Mouse (Mus musculus): ENCODE results near the gene Top3b. TPM values are rescaled to one million over a fixed set of nuclear protein-coding genes. Genes with fewer than 3 reads are reported as not detected.

Top3b gene
- total and polyA plus RNA-seq, 2 experiments from 2014 or later: 60.1 to 60.9 TPM

GRCm38 (mm10) chr16:16888341-16888740, 17.8 kb downstream of the Top3b start:
- no peaks in the 10 kb centered on the region for H3K4me1 ChIP-seq (ENCODE audit: insufficient read depth, low read length)
- peaks cover 94% of the 10 kb centered on the region for H3K36me3 ChIP-seq (ENCODE audit: insufficient read depth, low read length)
- no peak for DNase-seq (ENCODE audit: low spot score)
- no peak overlapping the region for H3K4me2 ChIP-seq (ENCODE audit: low read depth, low read length, poor library complexity, severe bottlenecking)
- TF ChIP-seq CTCF (IDR thresholded peaks at IDR 0.05): no peak
- no peaks in the 10 kb centered on the region for H3K9me3 ChIP-seq (ENCODE audit: low read length)
- no peak for ATAC-seq (ENCODE audit: low FRiP score)
- WGBS: 100% methylated on average over 1 of the region's 1 CpGs
- no peaks in the 10 kb centered on the region for H3K27me3 ChIP-seq (ENCODE audit: insufficient read depth, low read length)
- H3K27ac ChIP-seq (ENCODE audit: low read depth, low read length): no peak overlapping the region
- no peak overlapping the region for H3K4me3 ChIP-seq (ENCODE audit: low read depth, low read length)
- H3K9ac ChIP-seq (replicated peaks; ENCODE audit: low read length, poor library complexity, severe bottlenecking): no peak overlapping the region

GRCm38 (mm10) chr16:16892366-16892765, 21.8 kb downstream of the Top3b start:
- Histone ChIP-seq H3K4me1 (ENCODE audit: insufficient read depth, low read length) (no peaks in the 10 kb centered on the region), H3K9me3 (ENCODE audit: low read length) (no peaks in the 10 kb centered on the region), H3K36me3 (ENCODE audit: insufficient read depth, low read length) (peaks cover 56% of the 10 kb centered on the region), H3K4me3 (ENCODE audit: low read depth, low read length) (no peak overlapping the region), H3K9ac (replicated peaks; ENCODE audit: low read length, poor library complexity, severe bottlenecking) (no peak overlapping the region), H3K27me3 (ENCODE audit: insufficient read depth, low read length) (no peaks in the 10 kb centered on the region), H3K4me2 (ENCODE audit: low read depth, low read length, poor library complexity, severe bottlenecking) (no peak overlapping the region), H3K27ac (ENCODE audit: low read depth, low read length) (no peak overlapping the region)
- no peak for ATAC-seq (ENCODE audit: low FRiP score)
- no peak for DNase-seq (ENCODE audit: low spot score)
- no peak for TF ChIP-seq CTCF (IDR thresholded peaks at IDR 0.05)
- WGBS: 91% methylated on average over 7 of the region's 7 CpGs

GRCm38 (mm10) chr16:16896015-16896381, 25.5 kb downstream of the Top3b start:
- H3K4me1 ChIP-seq (ENCODE audit: insufficient read depth, low read length): peaks cover 7% of the 10 kb centered on the region; the same call in 1 of the 2 replicates
- TF ChIP-seq CTCF (IDR thresholded peaks at IDR 0.05): no peak
- 0 out of 2 replicates have a peak overlapping the region, but pooled peaks have one; percentile 85 for H3K4me2 ChIP-seq (ENCODE audit: low read depth, low read length, poor library complexity, severe bottlenecking)
- ATAC-seq (ENCODE audit: low FRiP score) (peak; percentile 62), DNase-seq (ENCODE audit: low spot score) (no peak)
- H3K4me3 ChIP-seq (ENCODE audit: low read depth, low read length): peak overlapping the region; percentile 62; the same call in 1 of the 2 replicates
- H3K27ac ChIP-seq (ENCODE audit: low read depth, low read length): peak overlapping the region; percentile 64
- no peaks in the 10 kb centered on the region for H3K9me3 ChIP-seq (ENCODE audit: low read length)
- 0 out of 2 replicates have a peak overlapping the region, but pooled peaks have one; percentile 79 for H3K9ac ChIP-seq (replicated peaks; ENCODE audit: low read length, poor library complexity, severe bottlenecking)
- H3K27me3 ChIP-seq (ENCODE audit: insufficient read depth, low read length): no peaks in the 10 kb centered on the region
- peaks cover 19% of the 10 kb centered on the region; the same call in 1 of the 2 replicates for H3K36me3 ChIP-seq (ENCODE audit: insufficient read depth, low read length)
- WGBS: 17% methylated on average over 4 of the region's 4 CpGs

- H3K27me3 ChIP-seq (ENCODE audit: insufficient read depth, low read length): no peaks in the 10 kb centered on the region
- H3K9me3 ChIP-seq (ENCODE audit: low read length): no peaks in the 10 kb centered on the region
- peak within 1 kb of the TSS; percentile 85 for H3K4me2 ChIP-seq (ENCODE audit: low read depth, low read length, poor library complexity, severe bottlenecking)
- ATAC-seq (ENCODE audit: low FRiP score): peak; percentile 94
- peak; percentile 99 for TF ChIP-seq CTCF (IDR thresholded peaks at IDR 0.05)
- H3K9ac ChIP-seq (replicated peaks; ENCODE audit: low read length, poor library complexity, severe bottlenecking): peak within 1 kb of the TSS; percentile 79
- H3K36me3 ChIP-seq (ENCODE audit: insufficient read depth, low read length): peaks cover 14% of the 10 kb centered on the region; the same call in 1 of the 2 replicates
- peak within 1 kb of the TSS; percentile 64 for H3K27ac ChIP-seq (ENCODE audit: low read depth, low read length)
- WGBS: under 1% methylated on average over 29 of the region's 29 CpGs
- peak; percentile 93 for DNase-seq (ENCODE audit: low spot score)
- H3K4me1 ChIP-seq (ENCODE audit: insufficient read depth, low read length): peaks cover 7% of the 10 kb centered on the region; the same call in 1 of the 2 replicates
- H3K4me3 ChIP-seq (ENCODE audit: low read depth, low read length): peak within 1 kb of the TSS; percentile 62
Measured at GRCm38 (mm10) chr16:16896382-16897055, 26.0 kb downstream of the Top3b start, which contains the start of gene Ppm1f. TSS of gene Ppm1f (plus strand) at chr16:16896469.

GRCm38 (mm10) chr16:16897056-16897584, 26.6 kb downstream of the Top3b start:
- H3K27me3 ChIP-seq (ENCODE audit: insufficient read depth, low read length): no peaks in the 10 kb centered on the region
- peak overlapping the region; percentile 79 for H3K9ac ChIP-seq (replicated peaks; ENCODE audit: low read length, poor library complexity, severe bottlenecking)
- 19% methylated on average over 10 of the region's 10 CpGs for WGBS
- no peaks in the 10 kb centered on the region for H3K9me3 ChIP-seq (ENCODE audit: low read length)
- TF ChIP-seq CTCF (IDR thresholded peaks at IDR 0.05): no peak
- ATAC-seq (ENCODE audit: low FRiP score): peak; percentile 24; the same call in 1 of the 2 replicates
- peak overlapping the region; percentile 85 for H3K4me2 ChIP-seq (ENCODE audit: low read depth, low read length, poor library complexity, severe bottlenecking)
- peak overlapping the region; percentile 64 for H3K27ac ChIP-seq (ENCODE audit: low read depth, low read length)
- H3K4me1 ChIP-seq (ENCODE audit: insufficient read depth, low read length): peaks cover 7% of the 10 kb centered on the region; the same call in 1 of the 2 replicates
- H3K4me3 ChIP-seq (ENCODE audit: low read depth, low read length): peak overlapping the region; percentile 62
- peaks cover 9% of the 10 kb centered on the region; the same call in 1 of the 2 replicates for H3K36me3 ChIP-seq (ENCODE audit: insufficient read depth, low read length)
- DNase-seq (ENCODE audit: low spot score): peak; percentile 6

- no peak overlapping the region for H3K27ac ChIP-seq (ENCODE audit: low read depth, low read length)
- 86% methylated on average over 4 of the region's 4 CpGs for WGBS
Measured at GRCm38 (mm10) chr16:16902329-16902728, 31.8 kb downstream of the Top3b start.

More at GRCm38 (mm10) chr16:16902329-16902728, 31.8 kb downstream of the Top3b start:
- no peak for TF ChIP-seq CTCF (IDR thresholded peaks at IDR 0.05)
- Histone ChIP-seq H3K27me3 (ENCODE audit: insufficient read depth, low read length) (no peaks in the 10 kb centered on the region), H3K9ac (replicated peaks; ENCODE audit: low read length, poor library complexity, severe bottlenecking) (no peak overlapping the region), H3K4me3 (ENCODE audit: low read depth, low read length) (no peak overlapping the region), H3K4me2 (ENCODE audit: low read depth, low read length, poor library complexity, severe bottlenecking) (no peak overlapping the region), H3K36me3 (ENCODE audit: insufficient read depth, low read length) (peaks cover 40% of the 10 kb centered on the region), H3K9me3 (ENCODE audit: low read length) (no peaks in the 10 kb centered on the region), H3K4me1 (ENCODE audit: insufficient read depth, low read length) (peaks cover 7% of the 10 kb centered on the region; the same call in 1 of the 2 replicates)
- ATAC-seq (ENCODE audit: low FRiP score): no peak
- DNase-seq (ENCODE audit: low spot score): no peak

All from midbrain, postnatal 0 days (tissue).